Mouse (Mus musculus): ENCODE measurements around the gene Mroh8. TPM values are rescaled to one million over a fixed set of nuclear protein-coding genes. Genes with fewer than 3 reads are reported as not detected.

Mroh8 gene
- total RNA-seq, 1 experiment: 0.58 TPM

GRCm38 (mm10) chr2:157185022-157185660 is 94.2 kb downstream of the Mroh8 start:
- Histone ChIP-seq H3K4me1 (ENCODE audit: control insufficient read depth in 2 of 2, insufficient read depth in 2 of 2, low read length in 2 of 2, poor library complexity in 1 of 2) (peaks cover 5 to 8% of the 10 kb centered on the region in 2 experiments; a peak in 3 of 4 replicates), H3K4me3 (ENCODE audit: insufficient read depth in 1 of 2, low read depth in 1 of 2, low read length in 2 of 2, poor library complexity in 1 of 2, severe bottlenecking in 1 of 2) (no peak overlapping the region), H3K27ac (ENCODE audit: insufficient read depth, low read depth, low read length, poor library complexity, severe bottlenecking) (no peak overlapping the region), H3K9me3 (ENCODE audit: control insufficient read depth, insufficient read depth, low read depth, low read length) (no peaks in the 10 kb centered on the region), H3K9ac (ENCODE audit: insufficient read depth, low read depth, low read length, poor library complexity, severe bottlenecking) (no peak overlapping the region), H3K36me3 (ENCODE audit: control insufficient read depth, insufficient read depth, low read length, poor library complexity, severe bottlenecking) (peaks cover 4% of the 10 kb centered on the region; the same call in 1 of the 2 replicates)
- TF ChIP-seq MAFK (IDR thresholded peaks at IDR 0.05; ENCODE audit: insufficient read depth, low read depth, low read length) (no peak), ZNF384 (IDR thresholded peaks at IDR 0.05; ENCODE audit: low read depth, low read length) (no peak), HCFC1 (IDR thresholded peaks at IDR 0.05; ENCODE audit: borderline replicate concordance, insufficient read depth, low read length) (no peak), CHD2 (IDR thresholded peaks at IDR 0.05; ENCODE audit: low read depth, low read length) (no peak), ZC3H11A (IDR thresholded peaks at IDR 0.05; ENCODE audit: borderline replicate concordance, low read depth, low read length) (no peak)
- in situ Hi-C loops (cut with MboI; ENCODE audit: low sequenced_read_pairs in 2 of 2, unreplicated experiment in 2 of 2): no loop called here
- no peak for DNase-seq (ENCODE audit: low read depth, low spot score)

DNA sequence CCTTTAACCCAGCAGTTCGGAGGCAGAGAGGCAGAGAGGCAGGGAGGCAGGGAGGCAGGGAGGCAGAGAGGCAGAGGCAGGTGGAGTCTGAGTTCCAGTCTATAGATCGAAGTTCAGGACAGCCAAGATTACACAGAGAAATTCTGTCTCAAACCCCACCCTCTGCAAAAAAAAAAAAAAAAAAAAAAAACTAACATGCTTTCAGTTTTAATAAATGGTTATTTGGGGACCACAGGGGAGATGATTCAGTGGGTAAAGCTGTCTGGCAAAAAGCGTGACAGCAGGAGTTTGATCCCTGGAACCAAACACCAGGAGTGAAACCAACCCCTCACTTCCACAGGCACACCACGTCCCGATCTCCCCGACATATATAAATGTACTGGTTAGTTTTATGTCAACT is 101.2 kb downstream of the Mroh8 start:
- no peak for DNase-seq (ENCODE audit: low read depth, low spot score)
- TF ChIP-seq ZC3H11A (IDR thresholded peaks at IDR 0.05; ENCODE audit: borderline replicate concordance, low read depth, low read length) (no peak), ZNF384 (IDR thresholded peaks at IDR 0.05; ENCODE audit: low read depth, low read length) (no peak), MAFK (IDR thresholded peaks at IDR 0.05; ENCODE audit: insufficient read depth, low read depth, low read length) (no peak), HCFC1 (IDR thresholded peaks at IDR 0.05; ENCODE audit: borderline replicate concordance, insufficient read depth, low read length) (no peak), CHD2 (IDR thresholded peaks at IDR 0.05; ENCODE audit: low read depth, low read length) (no peak)
- no peak overlapping the region for H3K27ac ChIP-seq (ENCODE audit: insufficient read depth, low read depth, low read length, poor library complexity, severe bottlenecking)
- in situ Hi-C loops (cut with MboI; ENCODE audit: low sequenced_read_pairs in 2 of 2, unreplicated experiment in 2 of 2): no loop called here
- no peak overlapping the region for H3K4me3 ChIP-seq (ENCODE audit: insufficient read depth in 1 of 2, low read depth in 1 of 2, low read length in 2 of 2, poor library complexity in 1 of 2, severe bottlenecking in 1 of 2)
- H3K36me3 ChIP-seq (ENCODE audit: control insufficient read depth, insufficient read depth, low read length, poor library complexity, severe bottlenecking): peaks cover 3% of the 10 kb centered on the region; the same call in 1 of the 2 replicates
- no peak overlapping the region for H3K9ac ChIP-seq (ENCODE audit: insufficient read depth, low read depth, low read length, poor library complexity, severe bottlenecking)
- no peaks in the 10 kb centered on the region for H3K9me3 ChIP-seq (ENCODE audit: control insufficient read depth, insufficient read depth, low read depth, low read length)
- no peaks in the 10 kb centered on the region for H3K4me1 ChIP-seq (ENCODE audit: control insufficient read depth in 2 of 2, insufficient read depth in 2 of 2, low read length in 2 of 2, poor library complexity in 1 of 2)

GRCm38 (mm10) chr2:157176248-157176647 is 103.1 kb downstream of the Mroh8 start:
- Histone ChIP-seq H3K9ac (ENCODE audit: insufficient read depth, low read depth, low read length, poor library complexity, severe bottlenecking) (no peak overlapping the region), H3K4me3 (ENCODE audit: insufficient read depth in 1 of 2, low read depth in 1 of 2, low read length in 2 of 2, poor library complexity in 1 of 2, severe bottlenecking in 1 of 2) (no peak overlapping the region), H3K4me1 (ENCODE audit: control insufficient read depth in 2 of 2, insufficient read depth in 2 of 2, low read length in 2 of 2, poor library complexity in 1 of 2) (no peaks in the 10 kb centered on the region), H3K36me3 (ENCODE audit: control insufficient read depth, insufficient read depth, low read length, poor library complexity, severe bottlenecking) (peaks cover 4% of the 10 kb centered on the region; the same call in 1 of the 2 replicates), H3K27ac (ENCODE audit: insufficient read depth, low read depth, low read length, poor library complexity, severe bottlenecking) (no peak overlapping the region), H3K9me3 (ENCODE audit: control insufficient read depth, insufficient read depth, low read depth, low read length) (no peaks in the 10 kb centered on the region)
- no peak for DNase-seq (ENCODE audit: low read depth, low spot score)
- in situ Hi-C loops (cut with MboI; ENCODE audit: low sequenced_read_pairs in 2 of 2, unreplicated experiment in 2 of 2): no loop called here
- TF ChIP-seq ZC3H11A (IDR thresholded peaks at IDR 0.05; ENCODE audit: borderline replicate concordance, low read depth, low read length): no peak
- TF ChIP-seq MAFK (IDR thresholded peaks at IDR 0.05; ENCODE audit: insufficient read depth, low read depth, low read length): no peak
- TF ChIP-seq HCFC1 (IDR thresholded peaks at IDR 0.05; ENCODE audit: borderline replicate concordance, insufficient read depth, low read length): no peak
- no peak for TF ChIP-seq CHD2 (IDR thresholded peaks at IDR 0.05; ENCODE audit: low read depth, low read length)

DNA sequence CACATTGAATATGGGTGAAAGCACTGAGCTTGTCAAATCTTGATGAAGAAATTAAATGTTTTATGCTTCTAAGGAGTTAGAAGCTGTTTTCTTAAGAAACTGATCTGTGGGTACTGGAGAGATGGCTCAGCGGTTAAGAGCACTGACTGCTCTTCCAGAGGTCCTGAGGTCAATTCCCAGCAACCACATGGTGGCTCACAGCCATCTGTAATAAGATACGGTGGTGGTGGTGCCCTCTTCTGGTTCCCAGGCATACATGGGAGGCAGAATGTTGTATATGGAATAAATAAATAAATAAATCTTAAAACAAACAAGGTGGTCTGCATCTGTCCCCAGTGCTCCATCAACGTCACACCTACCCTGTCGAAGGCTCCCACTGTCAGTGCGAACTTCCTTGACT is 104.9 kb downstream of the Mroh8 start:
- H3K4me3 ChIP-seq (ENCODE audit: insufficient read depth in 1 of 2, low read depth in 1 of 2, low read length in 2 of 2, poor library complexity in 1 of 2, severe bottlenecking in 1 of 2): no peak overlapping the region
- TF ChIP-seq ZNF384 (IDR thresholded peaks at IDR 0.05; ENCODE audit: low read depth, low read length) (no peak), CHD2 (IDR thresholded peaks at IDR 0.05; ENCODE audit: low read depth, low read length) (no peak), ZC3H11A (IDR thresholded peaks at IDR 0.05; ENCODE audit: borderline replicate concordance, low read depth, low read length) (no peak), MAFK (IDR thresholded peaks at IDR 0.05; ENCODE audit: insufficient read depth, low read depth, low read length) (no peak), HCFC1 (IDR thresholded peaks at IDR 0.05; ENCODE audit: borderline replicate concordance, insufficient read depth, low read length) (no peak)

More for the DNA sequence above, 104.9 kb downstream of the Mroh8 start:
- in situ Hi-C loops (cut with MboI; ENCODE audit: low sequenced_read_pairs in 2 of 2, unreplicated experiment in 2 of 2): no loop called here
- Histone ChIP-seq H3K36me3 (ENCODE audit: control insufficient read depth, insufficient read depth, low read length, poor library complexity, severe bottlenecking) (peaks cover 4% of the 10 kb centered on the region; the same call in 1 of the 2 replicates), H3K9ac (ENCODE audit: insufficient read depth, low read depth, low read length, poor library complexity, severe bottlenecking) (no peak overlapping the region), H3K9me3 (ENCODE audit: control insufficient read depth, insufficient read depth, low read depth, low read length) (no peaks in the 10 kb centered on the region), H3K27ac (ENCODE audit: insufficient read depth, low read depth, low read length, poor library complexity, severe bottlenecking) (no peak overlapping the region), H3K4me1 (ENCODE audit: control insufficient read depth in 2 of 2, insufficient read depth in 2 of 2, low read length in 2 of 2, poor library complexity in 1 of 2) (no peaks in the 10 kb centered on the region)
- DNase-seq (ENCODE audit: low read depth, low spot score): no peak

Measured in ES-E14 (cell line).